Mouse (Mus musculus): ENCODE measurements around the gene Olfr1411. TPM values are rescaled to one million over a fixed set of nuclear protein-coding genes. Genes with fewer than 3 reads are reported as not detected.

Gene Olfr1411
- polyA plus RNA-seq, 1 experiment from 2014 or later = not detected

DNA sequence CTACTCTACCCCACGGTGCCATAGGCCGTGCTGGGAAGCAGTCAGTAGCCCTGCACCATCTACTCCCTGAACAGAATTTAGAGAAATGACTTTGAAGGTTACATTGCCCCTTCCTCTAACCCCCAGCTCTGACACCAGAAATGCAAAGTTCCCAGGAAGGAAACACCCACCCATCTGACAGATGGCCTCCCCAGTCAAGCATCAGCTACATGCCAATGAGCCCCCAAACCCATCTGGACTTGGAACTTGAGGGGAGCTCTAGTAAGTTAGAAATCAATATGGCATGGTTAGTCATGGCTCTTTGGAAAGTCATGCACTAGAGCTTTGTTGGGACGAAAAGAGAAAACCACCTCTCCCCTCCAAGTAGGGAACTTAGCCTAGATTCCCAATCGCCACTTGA lies 44.5 kb downstream of the Olfr1411 start:
- WGBS = 97% methylated on average over 4 of the region's 4 CpGs
- peaks cover 4 to 17% of the 10 kb centered on the region in 2 experiments; a peak in 3 of 4 replicates for H3K4me1 ChIP-seq (ENCODE audit: control insufficient read depth in 2 of 2, insufficient read depth in 2 of 2, low read length in 2 of 2)
- H3K4me3 ChIP-seq (ENCODE audit: control insufficient read depth in 1 of 2, insufficient read depth in 1 of 2, low read depth in 1 of 2, low read length in 2 of 2) = no peak overlapping the region
- H3K9me3 ChIP-seq (ENCODE audit: control insufficient read depth, low read length) = no peaks in the 10 kb centered on the region
- H3K9ac ChIP-seq (ENCODE audit: low read length) = no peak overlapping the region
- H3K36me3 ChIP-seq (ENCODE audit: control insufficient read depth, insufficient read depth, low read length) = peaks cover 42% of the 10 kb centered on the region
- no peak overlapping the region for H3K27ac ChIP-seq (replicated peaks in 1 of 2; ENCODE audit: control insufficient read depth in 1 of 2, insufficient read depth in 1 of 2, low read depth in 2 of 2, low read length in 2 of 2)
- H3K4me2 ChIP-seq (ENCODE audit: low read length) = no peak overlapping the region
- ATAC-seq (ENCODE audit: insufficient number of reproducible peaks, insufficient read depth, low FRiP score, low read depth) = no peak
- H3K27me3 ChIP-seq (ENCODE audit: control insufficient read depth, insufficient read depth, low read length) = no peaks in the 10 kb centered on the region

DNA sequence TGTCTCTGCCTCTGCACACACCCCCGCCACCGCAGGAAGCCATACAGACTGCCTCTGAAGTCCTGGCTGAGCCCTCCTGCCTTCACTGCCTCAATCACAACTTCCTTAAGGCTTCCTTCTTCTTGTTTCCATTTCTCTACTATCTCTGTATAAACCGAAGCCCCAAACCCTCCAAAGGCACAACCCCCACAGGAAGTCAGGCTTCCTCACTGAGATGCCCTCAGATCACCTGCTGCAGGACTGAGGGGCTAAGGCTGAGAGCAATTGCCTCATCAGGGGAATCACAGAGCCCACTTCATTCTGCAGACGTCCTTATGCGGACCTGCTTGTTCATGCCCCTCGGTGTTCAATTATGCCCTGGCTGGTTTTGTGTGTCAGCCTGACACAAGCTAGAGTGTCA lies 46.2 kb downstream of the Olfr1411 start:
- no peak overlapping the region for H3K27ac ChIP-seq (replicated peaks in 1 of 2; ENCODE audit: control insufficient read depth in 1 of 2, insufficient read depth in 1 of 2, low read depth in 2 of 2, low read length in 2 of 2)
- no peak overlapping the region for H3K4me3 ChIP-seq (ENCODE audit: control insufficient read depth in 1 of 2, insufficient read depth in 1 of 2, low read depth in 1 of 2, low read length in 2 of 2)
- no peaks in the 10 kb centered on the region for H3K9me3 ChIP-seq (ENCODE audit: control insufficient read depth, low read length)
- H3K4me2 ChIP-seq (ENCODE audit: low read length) = peak overlapping the region; percentile 86
- peaks cover 42% of the 10 kb centered on the region for H3K36me3 ChIP-seq (ENCODE audit: control insufficient read depth, insufficient read depth, low read length)
- peaks cover 4 to 17% of the 10 kb centered on the region in 2 experiments; a peak in 3 of 4 replicates for H3K4me1 ChIP-seq (ENCODE audit: control insufficient read depth in 2 of 2, insufficient read depth in 2 of 2, low read length in 2 of 2)
- ATAC-seq (ENCODE audit: insufficient number of reproducible peaks, insufficient read depth, low FRiP score, low read depth) = no peak
- peak overlapping the region; percentile 4; the same call in 1 of the 2 replicates for H3K9ac ChIP-seq (ENCODE audit: low read length)
- WGBS = 74% methylated on average over 6 of the region's 6 CpGs
- no peaks in the 10 kb centered on the region for H3K27me3 ChIP-seq (ENCODE audit: control insufficient read depth, insufficient read depth, low read length)

DNA sequence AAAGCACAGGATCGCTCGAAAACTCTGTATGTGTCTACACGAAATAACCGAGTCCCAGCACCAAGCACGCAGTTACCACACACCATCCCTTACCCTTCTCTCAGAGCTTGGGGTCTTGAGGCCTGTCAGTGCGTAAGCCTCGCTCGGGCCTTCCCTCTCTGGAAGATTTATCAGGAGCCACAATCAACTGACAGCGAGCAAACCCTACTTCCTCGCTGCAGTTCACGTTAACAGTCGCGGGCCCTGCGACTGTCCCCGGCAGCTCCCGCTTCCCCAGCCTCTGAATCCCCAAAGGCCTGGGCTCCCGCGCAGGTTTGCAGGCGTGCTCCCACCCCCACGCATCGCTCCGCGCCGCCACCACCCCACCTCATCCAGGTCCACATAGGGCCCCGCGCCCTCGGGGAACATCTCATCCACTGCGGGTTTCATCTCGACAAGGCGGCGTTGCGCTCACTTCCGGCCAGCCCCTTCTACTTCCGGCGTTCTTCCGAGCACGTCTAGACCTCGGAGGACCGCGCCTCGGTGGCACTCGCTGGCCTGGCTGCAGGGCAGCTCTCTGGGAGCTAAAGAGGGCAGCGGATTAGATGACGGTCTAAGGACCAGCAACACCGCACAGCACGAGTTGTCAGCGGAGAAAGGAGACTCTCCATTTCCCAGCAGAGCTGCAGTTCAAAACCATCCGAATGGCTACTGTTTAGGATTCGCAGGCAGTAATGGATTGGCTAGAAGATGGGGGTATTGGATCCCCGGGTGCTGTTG lies 47.5 kb downstream of the Olfr1411 start, which contains the start of gene Cops9:
TSS of gene Cops9 (minus strand) at position 472 of the 759 bp plus-strand sequence.
- Histone ChIP-seq H3K27me3 (ENCODE audit: control insufficient read depth, insufficient read depth, low read length) (0 out of 2 replicates have a peak, but pooled peaks cover 2% of the 10 kb centered on the region), H3K4me1 (ENCODE audit: control insufficient read depth in 2 of 2, insufficient read depth in 2 of 2, low read length in 2 of 2) (peaks cover 4 to 17% of the 10 kb centered on the region in 2 experiments; a peak in 3 of 4 replicates), H3K4me2 (ENCODE audit: low read length) (peak within 1 kb of the TSS; percentile 86), H3K27ac (replicated peaks in 1 of 2; ENCODE audit: control insufficient read depth in 1 of 2, insufficient read depth in 1 of 2, low read depth in 2 of 2, low read length in 2 of 2) (peak within 1 kb of the TSS; percentile 40 to 63; a peak in 3 of 4 replicates), H3K9me3 (ENCODE audit: control insufficient read depth, low read length) (no peaks in the 10 kb centered on the region), H3K9ac (ENCODE audit: low read length) (peak within 1 kb of the TSS; percentile 95), H3K4me3 (ENCODE audit: control insufficient read depth in 1 of 2, insufficient read depth in 1 of 2, low read depth in 1 of 2, low read length in 2 of 2) (peak within 1 kb of the TSS; percentile 65 to 90), H3K36me3 (ENCODE audit: control insufficient read depth, insufficient read depth, low read length) (peaks cover 31% of the 10 kb centered on the region)
- 2% methylated on average over 50 of the region's 50 CpGs for WGBS
- ATAC-seq (ENCODE audit: insufficient number of reproducible peaks, insufficient read depth, low FRiP score, low read depth) = peak; percentile 80; the same call in 1 of the 2 replicates

DNA sequence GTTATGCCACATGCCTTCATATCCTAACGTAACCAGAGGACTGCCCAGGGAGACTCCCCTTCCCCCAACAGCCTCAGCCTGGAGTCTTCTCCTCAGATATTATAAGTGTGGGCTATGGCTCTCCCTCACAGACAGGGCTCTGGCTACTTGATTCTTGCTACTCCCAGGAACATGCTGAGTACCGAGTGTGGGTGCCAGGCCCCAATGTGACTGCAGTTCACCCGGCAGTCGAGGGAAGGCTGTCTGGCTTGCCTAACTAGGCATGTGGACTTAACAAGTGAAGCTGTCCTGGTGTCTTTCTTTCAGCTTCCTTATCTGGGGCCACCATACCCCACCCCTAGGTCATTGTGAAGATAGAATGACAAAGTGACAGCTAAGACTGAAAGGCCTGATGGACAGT lies 49.5 kb downstream of the Olfr1411 start:
- Histone ChIP-seq H3K4me1 (ENCODE audit: control insufficient read depth in 2 of 2, insufficient read depth in 2 of 2, low read length in 2 of 2) (peaks cover 4 to 22% of the 10 kb centered on the region in 2 experiments; a peak in 3 of 4 replicates), H3K36me3 (ENCODE audit: control insufficient read depth, insufficient read depth, low read length) (peaks cover 11% of the 10 kb centered on the region), H3K4me3 (ENCODE audit: control insufficient read depth in 1 of 2, insufficient read depth in 1 of 2, low read depth in 1 of 2, low read length in 2 of 2) (no peak overlapping the region), H3K27ac (replicated peaks in 1 of 2; ENCODE audit: control insufficient read depth in 1 of 2, insufficient read depth in 1 of 2, low read depth in 2 of 2, low read length in 2 of 2) (no peak overlapping the region), H3K9ac (ENCODE audit: low read length) (no peak overlapping the region), H3K9me3 (ENCODE audit: control insufficient read depth, low read length) (no peaks in the 10 kb centered on the region), H3K27me3 (ENCODE audit: control insufficient read depth, insufficient read depth, low read length) (0 out of 2 replicates have a peak, but pooled peaks cover 6% of the 10 kb centered on the region), H3K4me2 (ENCODE audit: low read length) (no peak overlapping the region)
- 55% methylated on average over 4 of the region's 4 CpGs for WGBS
- ATAC-seq (ENCODE audit: insufficient number of reproducible peaks, insufficient read depth, low FRiP score, low read depth) = no peak

DNA sequence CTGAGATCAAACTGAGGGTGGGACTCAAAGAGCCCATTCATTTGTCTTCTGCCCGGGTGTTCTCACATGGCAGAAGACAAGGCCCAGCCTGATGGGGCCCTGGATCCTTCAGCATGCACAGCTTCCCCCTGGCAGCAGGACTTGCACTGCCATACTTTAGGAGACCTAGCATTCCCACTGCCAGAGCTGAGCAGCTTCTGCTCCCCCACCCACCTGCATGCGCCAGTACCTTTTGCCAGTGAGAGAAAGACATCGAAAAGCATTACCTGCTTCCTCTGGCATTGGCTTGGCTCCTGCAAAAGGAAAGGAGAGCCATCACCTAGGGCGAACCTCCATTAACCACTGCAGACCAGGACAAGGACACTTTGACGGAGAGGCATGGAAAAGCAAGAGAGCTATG lies 50.7 kb downstream of the Olfr1411 start:
- H3K9ac ChIP-seq (ENCODE audit: low read length) = no peak overlapping the region
- no peaks in the 10 kb centered on the region for H3K36me3 ChIP-seq (ENCODE audit: control insufficient read depth, insufficient read depth, low read length)
- WGBS = 65% methylated on average over 5 of the region's 5 CpGs
- H3K4me2 ChIP-seq (ENCODE audit: low read length) = no peak overlapping the region
- H3K27ac ChIP-seq (replicated peaks in 1 of 2; ENCODE audit: control insufficient read depth in 1 of 2, insufficient read depth in 1 of 2, low read depth in 2 of 2, low read length in 2 of 2) = no peak overlapping the region
- no peaks in the 10 kb centered on the region for H3K9me3 ChIP-seq (ENCODE audit: control insufficient read depth, low read length)
- 0 out of 2 replicates have a peak, but pooled peaks cover 6% of the 10 kb centered on the region for H3K27me3 ChIP-seq (ENCODE audit: control insufficient read depth, insufficient read depth, low read length)
- H3K4me3 ChIP-seq (ENCODE audit: control insufficient read depth in 1 of 2, insufficient read depth in 1 of 2, low read depth in 1 of 2, low read length in 2 of 2) = no peak overlapping the region
- H3K4me1 ChIP-seq (ENCODE audit: control insufficient read depth in 2 of 2, insufficient read depth in 2 of 2, low read length in 2 of 2) = peaks cover 4 to 22% of the 10 kb centered on the region in 2 experiments; a peak in 3 of 4 replicates
- ATAC-seq (ENCODE audit: insufficient number of reproducible peaks, insufficient read depth, low FRiP score, low read depth) = no peak

DNA sequence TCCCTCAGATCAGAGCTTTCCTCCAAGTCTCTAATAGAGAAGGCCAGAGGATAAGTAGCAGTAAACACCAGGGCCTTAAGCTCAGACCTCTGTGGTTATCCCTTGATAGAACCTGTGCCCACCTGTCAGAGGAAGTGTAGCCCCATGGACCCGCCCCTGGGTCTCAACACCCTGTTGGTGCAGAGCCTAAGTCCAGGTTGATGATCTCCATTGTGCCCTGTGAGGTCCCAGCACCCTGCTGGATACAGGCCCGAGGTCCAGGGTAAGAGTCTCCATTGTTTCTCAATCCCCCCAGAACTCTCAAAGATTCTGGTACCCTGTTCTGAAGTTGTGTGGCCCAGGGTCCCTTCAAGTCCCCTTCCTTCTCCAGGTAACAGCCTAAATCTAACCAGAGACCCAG lies 51.9 kb downstream of the Olfr1411 start:
- Histone ChIP-seq H3K36me3 (ENCODE audit: control insufficient read depth, insufficient read depth, low read length) (no peaks in the 10 kb centered on the region), H3K4me3 (ENCODE audit: control insufficient read depth in 1 of 2, insufficient read depth in 1 of 2, low read depth in 1 of 2, low read length in 2 of 2) (no peak overlapping the region), H3K4me2 (ENCODE audit: low read length) (no peak overlapping the region), H3K9ac (ENCODE audit: low read length) (no peak overlapping the region), H3K9me3 (ENCODE audit: control insufficient read depth, low read length) (no peaks in the 10 kb centered on the region), H3K27me3 (ENCODE audit: control insufficient read depth, insufficient read depth, low read length) (0 out of 2 replicates have a peak, but pooled peaks cover 8% of the 10 kb centered on the region), H3K27ac (replicated peaks in 1 of 2; ENCODE audit: control insufficient read depth in 1 of 2, insufficient read depth in 1 of 2, low read depth in 2 of 2, low read length in 2 of 2) (no peak overlapping the region), H3K4me1 (ENCODE audit: control insufficient read depth in 2 of 2, insufficient read depth in 2 of 2, low read length in 2 of 2) (peaks cover 0 to 13% of the 10 kb centered on the region in 2 experiments; a peak in 3 of 4 replicates)
- WGBS = 56% methylated on average over 2 of the region's 2 CpGs
- no peak for ATAC-seq (ENCODE audit: insufficient number of reproducible peaks, insufficient read depth, low FRiP score, low read depth)

DNA sequence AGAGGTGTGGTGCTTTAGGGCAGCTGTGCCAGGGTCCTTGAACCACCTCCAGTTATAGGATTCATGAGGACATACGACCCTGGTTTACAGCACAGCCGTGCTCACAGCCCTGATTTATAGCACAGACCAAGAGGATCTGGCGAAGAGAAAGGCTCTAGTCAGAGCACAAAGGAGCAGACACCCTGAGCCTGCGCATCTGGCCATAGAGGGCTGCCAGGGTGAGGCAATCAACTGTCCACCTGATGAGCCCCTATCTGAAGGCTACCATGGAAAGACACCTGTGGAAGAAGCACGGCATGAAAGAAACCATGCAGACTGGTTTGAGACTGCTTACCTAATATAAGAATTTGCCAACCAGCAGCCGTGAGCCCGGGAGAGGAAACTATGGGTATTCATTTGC lies 52.4 kb downstream of the Olfr1411 start:
- no peak for ATAC-seq (ENCODE audit: insufficient number of reproducible peaks, insufficient read depth, low FRiP score, low read depth)
- Histone ChIP-seq H3K27me3 (ENCODE audit: control insufficient read depth, insufficient read depth, low read length) (0 out of 2 replicates have a peak, but pooled peaks cover 10% of the 10 kb centered on the region), H3K36me3 (ENCODE audit: control insufficient read depth, insufficient read depth, low read length) (no peaks in the 10 kb centered on the region), H3K27ac (replicated peaks in 1 of 2; ENCODE audit: control insufficient read depth in 1 of 2, insufficient read depth in 1 of 2, low read depth in 2 of 2, low read length in 2 of 2) (no peak overlapping the region), H3K9me3 (ENCODE audit: control insufficient read depth, low read length) (no peaks in the 10 kb centered on the region), H3K9ac (ENCODE audit: low read length) (no peak overlapping the region), H3K4me1 (ENCODE audit: control insufficient read depth in 2 of 2, insufficient read depth in 2 of 2, low read length in 2 of 2) (peaks cover 0 to 12% of the 10 kb centered on the region in 2 experiments; a peak in 2 of 4 replicates), H3K4me2 (ENCODE audit: low read length) (no peak overlapping the region), H3K4me3 (ENCODE audit: control insufficient read depth in 1 of 2, insufficient read depth in 1 of 2, low read depth in 1 of 2, low read length in 2 of 2) (no peak overlapping the region)
- 74% methylated on average over 7 of the region's 7 CpGs for WGBS

All from heart, embryonic 14.5 days (tissue).